Mouse (Mus musculus): Measurements from ENCODE around the gene Gpx3. TPM values are rescaled to one million over a fixed set of nuclear protein-coding genes. Genes with fewer than 3 reads are reported as not detected.
A peak's percentile ranks its signal among the peaks of the same experiment; 100 is the strongest.

Gene Gpx3
- total RNA-seq, 2 experiments from 2014 or later: 98.9 to 187 TPM

DNA sequence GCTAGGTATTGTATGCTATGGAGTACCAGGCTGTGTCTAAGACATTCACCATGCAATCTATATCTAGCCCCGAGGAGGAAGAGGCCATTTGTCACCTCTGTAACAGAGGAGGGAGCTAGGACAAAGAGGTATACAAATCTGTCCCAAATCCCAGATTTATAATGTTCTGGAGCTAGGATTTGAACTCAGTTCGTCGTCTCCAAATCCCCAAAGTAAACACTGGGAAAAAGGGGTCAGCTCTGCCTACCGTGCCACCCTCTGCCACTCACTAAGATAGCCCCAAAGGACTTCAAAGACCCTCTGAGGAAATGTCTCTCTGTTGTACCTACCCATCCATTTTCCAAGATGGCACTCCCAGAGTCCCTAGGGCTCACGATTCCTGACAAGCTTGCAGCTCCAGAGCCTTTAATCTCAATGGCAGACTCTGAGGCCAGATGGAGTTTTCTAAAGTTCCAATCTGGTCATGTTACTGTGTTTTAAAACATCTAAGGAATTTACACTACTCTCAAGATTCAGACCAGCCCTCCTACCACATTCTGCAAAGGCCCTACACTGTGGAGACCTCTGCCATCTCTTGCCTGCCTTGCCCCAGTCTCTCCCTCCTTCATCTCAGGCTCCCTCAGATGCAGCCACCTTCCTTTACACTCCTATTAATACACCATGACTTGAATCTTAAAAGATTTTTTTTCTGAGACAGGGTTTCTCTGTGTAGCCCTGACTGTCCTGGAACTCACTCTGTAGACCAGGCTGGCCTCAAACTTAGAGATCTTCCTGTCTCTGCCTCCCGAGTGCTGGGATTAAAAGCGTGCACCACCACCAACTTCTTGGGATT, 9.6 kb downstream of the Gpx3 start:
- DNase-seq (ENCODE audit: low spot score): no peak

DNA sequence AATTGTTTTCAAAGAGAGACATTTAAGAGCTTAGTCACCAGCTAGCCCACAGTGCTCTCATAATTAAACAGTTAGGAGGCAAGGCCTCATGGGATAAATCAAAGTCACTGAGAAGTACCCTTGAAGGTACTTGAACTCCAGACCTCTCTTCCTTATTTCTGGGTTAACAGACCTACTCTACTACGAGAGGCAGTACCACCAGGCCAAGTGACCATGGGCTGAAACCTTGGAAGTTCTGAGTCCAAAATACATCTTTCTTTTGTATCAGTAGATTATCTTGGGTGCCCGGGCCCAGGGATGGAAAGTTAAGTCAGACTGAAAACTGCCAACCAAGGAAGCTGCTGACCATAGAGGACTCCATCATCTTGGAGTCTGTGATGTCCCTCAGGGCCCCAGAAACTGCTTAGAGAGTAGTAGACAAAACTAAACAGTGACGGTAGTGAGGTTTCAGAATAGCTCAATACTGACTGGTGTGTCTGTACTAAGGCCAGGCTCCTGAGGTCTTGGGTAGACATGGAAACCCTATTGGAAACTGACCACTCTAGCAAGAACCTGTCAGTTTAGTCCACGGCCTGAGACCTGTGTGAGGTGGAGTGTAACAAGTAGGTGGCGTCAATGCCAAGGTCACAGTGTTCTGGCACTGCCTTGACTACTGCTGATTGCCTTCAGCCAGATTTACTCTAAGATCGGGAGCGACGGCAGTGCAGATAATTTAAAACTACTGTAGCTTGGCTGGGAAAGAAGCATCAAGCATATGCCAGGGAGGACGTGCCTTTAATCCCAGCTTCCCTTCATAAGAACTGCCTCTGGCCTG, 10.5 kb downstream of the Gpx3 start:
- no peak for DNase-seq (ENCODE audit: low spot score)

DNA sequence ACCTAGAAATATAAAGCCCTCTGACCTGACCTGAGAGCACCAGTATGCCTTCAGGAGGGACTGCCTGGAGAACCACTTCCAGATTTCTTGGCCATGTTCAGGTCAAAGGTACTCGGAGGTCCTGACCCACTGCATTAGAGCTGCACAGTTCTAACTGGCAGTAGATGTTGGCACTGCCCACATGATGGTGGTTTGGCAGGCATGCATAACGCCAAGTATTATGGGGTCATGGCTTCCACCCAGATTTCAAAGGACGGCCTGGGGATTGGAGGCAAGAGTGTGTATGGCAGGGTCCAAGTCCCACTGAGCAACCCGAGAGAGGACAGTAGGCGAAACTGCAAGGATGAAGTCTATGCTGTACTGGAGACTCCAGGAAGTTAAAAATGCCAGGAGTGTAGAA, 11.6 kb downstream of the Gpx3 start:
- DNase-seq (ENCODE audit: low spot score): no peak

DNA sequence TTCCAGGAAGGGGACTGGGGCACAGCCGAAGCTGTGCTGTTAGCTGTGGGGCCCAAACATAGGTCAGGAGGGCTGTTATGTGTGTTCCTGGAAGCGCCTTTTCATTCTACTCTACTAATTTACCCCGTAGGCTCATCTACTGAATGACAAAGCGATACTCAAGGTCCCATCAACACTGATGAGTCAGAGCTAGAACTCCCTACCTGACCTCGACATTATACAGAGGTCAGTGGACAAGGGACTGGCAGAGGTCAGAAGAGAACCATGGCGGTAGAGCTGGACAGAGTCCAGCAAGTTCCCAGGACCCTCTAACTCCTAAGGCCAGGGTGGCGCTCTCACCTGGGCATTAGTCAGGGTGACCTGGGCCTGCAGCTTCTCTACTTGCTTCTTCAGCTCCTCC, 15.2 kb downstream of the Gpx3 start:
- DNase-seq (ENCODE audit: low spot score): no peak

DNA sequence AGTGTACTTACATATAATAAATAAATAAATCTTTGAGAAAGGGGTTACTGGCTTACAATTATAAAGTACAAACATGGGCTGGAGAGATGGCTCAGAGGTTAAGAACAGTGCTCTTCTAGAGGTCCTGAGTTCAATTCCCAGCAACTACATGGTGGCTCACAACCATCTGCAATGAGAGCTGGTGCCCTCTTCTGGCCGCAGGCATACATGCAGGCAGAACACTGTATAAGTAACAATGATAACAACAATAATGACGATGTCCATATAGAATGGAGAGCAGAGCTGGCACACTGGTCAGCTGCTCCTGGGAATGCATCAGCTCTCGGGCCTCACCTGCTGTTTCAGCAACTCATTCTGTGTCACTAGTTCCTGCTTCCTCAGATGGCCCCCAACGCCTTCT, 16.0 kb downstream of the Gpx3 start:
- no peak for DNase-seq (ENCODE audit: low spot score)

DNA sequence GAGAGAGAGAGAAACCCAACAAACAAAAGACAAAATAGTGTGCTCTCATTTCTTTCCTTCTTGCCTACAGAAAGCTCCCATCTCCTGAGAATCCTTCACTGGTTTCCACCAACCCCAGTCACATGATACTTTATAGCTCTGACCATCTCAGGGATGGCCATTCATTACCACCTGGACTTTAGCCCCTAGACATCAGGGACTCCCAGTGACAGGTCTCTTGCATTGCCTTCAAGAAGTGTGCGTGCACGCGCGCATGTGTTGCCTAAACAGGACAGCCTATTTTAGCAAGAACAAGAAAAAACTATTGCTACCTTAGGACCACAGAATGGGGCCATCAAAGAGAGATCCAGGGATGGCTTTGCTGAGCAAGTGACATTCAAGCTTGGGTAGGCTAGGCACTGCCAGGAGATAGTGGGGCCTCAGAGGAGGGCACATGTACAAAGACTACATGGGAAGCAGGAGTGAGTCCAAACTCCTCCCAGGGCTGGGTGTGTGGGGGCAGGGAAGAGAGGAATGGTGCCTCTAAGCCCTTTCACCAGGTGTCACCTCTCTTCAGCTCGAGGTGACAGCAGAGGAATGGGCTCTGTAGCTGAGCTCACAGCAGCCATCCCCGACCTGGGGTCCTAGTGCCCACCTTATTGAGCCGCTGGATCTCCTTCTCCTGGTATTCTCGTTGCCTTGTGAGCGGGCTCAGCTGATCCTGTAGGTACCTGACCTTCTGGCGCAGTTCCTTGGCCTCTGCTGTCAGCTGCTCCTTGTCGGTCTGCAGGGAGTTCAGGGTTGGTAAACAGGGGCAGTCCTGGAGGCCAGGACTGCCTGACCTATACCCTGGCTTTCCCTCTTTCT, 18.1 kb downstream of the Gpx3 start:
- peak; percentile 66 for DNase-seq (ENCODE audit: low spot score)

DNA sequence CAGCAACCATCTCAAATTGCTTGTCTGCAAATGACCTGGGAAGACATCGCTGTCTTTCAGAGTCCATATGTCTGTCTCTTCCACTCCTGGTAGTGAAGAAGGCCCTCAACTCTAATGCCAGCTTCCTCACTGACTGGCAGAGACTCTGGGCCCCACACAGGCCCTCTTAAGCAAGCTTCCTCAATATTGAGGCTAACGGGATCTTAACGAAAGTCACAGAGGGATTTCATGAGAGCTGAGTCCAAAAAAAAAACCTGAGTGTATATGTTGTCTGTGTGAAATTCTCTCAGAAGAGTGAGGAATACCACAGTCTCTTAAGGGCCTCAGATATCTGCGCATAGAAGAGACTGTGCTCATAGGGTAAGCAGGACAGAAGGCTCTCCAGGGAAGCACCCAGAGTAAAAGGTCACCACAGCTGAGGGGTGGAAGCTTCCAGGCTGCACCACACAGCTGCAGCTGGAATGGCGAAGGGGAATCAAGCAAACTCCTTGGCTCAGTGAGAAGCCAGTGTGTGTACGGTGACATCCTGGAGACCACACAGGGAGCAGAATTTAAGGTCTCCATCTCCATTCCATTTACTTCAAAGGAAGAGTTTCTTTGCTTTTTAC, 18.8 kb downstream of the Gpx3 start:
- peak; percentile 48 for DNase-seq (ENCODE audit: low spot score)

DNA sequence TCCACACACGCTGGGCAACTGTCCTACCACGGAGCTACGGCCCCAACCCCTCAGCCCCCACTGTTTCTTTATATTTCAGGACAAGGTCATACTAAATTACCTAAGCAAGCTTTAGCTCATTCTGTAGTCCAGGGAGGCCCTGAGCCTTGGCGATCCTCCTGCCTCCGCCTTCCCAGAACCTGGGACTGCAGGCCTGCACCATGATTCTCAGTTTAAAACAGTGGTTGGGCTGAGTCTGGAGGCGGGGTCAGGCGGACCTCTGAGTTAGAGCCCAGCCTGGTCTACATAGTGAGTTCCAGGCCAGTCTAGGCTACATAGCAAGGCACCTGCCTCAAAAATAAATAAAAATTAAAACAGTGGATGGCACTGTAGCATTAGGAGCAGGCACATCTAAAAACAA, 19.5 kb downstream of the Gpx3 start:
- peak; percentile 61 for DNase-seq (ENCODE audit: low spot score)

DNA sequence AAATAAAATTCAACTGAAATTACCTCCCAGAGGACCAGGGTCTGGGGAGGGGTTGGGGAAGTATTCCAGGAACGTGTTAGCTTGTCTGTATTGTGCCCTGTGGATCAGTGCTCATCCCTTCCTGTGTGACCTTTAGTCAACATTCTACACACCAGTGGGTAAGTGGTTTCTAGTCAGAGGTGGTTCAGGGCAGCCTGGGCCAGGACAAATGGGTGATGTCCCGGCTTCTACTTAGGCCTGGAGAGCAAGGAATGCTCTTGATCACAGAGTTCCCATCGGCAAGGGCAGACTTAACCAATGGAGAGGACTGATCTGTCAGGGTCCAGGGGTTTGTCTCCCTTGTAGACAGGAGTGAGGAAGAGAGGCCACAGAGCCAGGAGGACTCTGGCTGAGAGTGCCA, 20.2 kb downstream of the Gpx3 start:
- no peak for DNase-seq (ENCODE audit: low spot score)

DNA sequence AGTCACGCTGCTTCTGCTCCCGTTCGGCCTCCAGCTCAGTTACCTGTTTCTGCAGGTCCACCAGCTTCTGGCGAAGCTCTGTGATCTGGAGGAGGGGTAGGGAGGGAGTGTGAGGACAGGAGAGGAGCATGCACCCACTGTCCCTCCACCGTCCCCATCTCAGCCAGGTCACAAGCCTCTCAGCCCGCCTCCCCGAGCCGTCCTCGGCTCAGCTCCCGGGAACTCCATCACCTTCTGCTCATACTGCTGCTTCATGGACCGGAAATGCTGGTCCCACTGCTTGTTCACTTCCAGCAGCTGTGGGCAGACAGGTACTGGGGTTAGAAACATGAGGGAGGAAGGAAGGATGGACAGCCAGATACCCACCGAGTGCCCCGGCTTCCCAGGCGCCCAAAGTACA, 21.9 kb downstream of the Gpx3 start:
- DNase-seq (ENCODE audit: low spot score): no peak

DNA sequence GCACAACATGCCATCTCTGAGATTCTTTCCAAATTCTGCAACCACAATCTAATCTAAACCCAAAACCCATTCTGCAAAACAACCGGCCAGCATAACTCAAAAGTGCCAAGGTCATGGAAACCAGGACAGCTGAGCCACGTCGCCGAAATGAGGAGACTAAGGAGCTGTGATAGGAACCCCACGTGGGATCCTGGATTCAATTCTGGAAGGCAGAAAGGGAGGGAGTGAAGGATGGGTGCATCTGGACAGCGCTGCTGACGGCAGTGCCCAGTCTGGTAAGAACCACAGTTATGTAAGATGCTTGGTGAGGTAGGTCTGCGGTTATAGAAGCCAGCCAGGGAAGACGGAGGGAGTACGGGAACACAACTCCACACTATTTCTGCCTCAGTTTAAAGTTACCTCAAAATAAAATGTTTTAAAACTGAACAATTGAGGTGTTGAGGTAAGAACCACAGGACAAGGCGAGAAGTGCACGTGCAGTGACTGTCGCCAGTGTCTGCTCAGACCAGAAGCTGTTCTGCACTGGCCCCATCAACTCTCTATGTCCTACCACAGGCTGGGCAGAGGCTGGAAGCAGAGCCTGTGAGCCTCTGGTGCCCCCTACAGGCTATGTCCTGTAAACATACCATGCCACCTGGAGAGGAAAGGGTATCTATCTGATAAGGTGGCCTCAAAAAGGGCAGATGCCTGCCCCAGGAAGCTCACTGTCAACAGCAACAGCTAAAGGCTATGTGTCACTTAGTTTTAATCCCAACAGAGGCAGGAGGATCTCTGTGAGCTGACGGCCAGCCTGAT, 25.3 kb downstream of the Gpx3 start:
- DNase-seq (ENCODE audit: low spot score): peak; percentile 83

DNA sequence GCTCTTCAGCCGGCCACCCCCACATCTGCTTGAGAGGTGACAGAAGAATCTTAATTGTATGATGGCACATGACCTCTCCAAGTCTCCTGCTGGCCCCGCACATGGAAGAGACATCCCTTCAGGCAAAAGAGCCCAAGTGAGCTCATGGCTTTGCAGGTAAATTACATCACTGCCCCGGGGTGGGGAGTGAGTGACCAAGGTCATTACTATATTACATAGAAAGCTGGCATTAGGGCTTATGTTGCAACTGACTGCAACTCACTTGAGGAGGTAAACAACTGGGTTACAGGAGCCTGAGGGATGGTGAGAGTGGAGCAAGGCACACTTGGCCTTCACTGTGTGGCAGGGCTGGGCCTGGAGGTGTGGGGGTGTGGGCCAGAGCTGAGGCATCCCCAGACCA, 26.0 kb downstream of the Gpx3 start:
- no peak for DNase-seq (ENCODE audit: low spot score)

DNA sequence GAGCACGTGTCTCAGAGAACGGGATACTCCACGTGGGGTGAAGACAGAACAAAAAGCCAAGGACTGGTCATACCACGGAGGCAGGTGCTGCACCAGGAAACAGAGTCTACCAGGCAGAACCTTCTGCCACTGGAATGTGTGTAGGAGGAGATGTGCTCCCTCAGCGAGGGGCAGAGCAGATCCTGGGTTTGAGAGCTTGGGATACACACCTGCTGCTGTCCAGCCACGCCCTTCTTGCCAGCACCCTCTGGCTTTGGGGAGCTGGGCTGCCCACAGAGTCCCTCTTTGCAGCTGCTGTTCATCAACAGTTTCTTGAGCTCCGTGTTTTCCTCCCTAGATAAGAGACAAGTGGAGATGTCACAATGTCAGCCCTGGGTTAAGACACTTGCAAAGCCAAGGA, 26.6 kb downstream of the Gpx3 start:
- no peak for DNase-seq (ENCODE audit: low spot score)

DNA sequence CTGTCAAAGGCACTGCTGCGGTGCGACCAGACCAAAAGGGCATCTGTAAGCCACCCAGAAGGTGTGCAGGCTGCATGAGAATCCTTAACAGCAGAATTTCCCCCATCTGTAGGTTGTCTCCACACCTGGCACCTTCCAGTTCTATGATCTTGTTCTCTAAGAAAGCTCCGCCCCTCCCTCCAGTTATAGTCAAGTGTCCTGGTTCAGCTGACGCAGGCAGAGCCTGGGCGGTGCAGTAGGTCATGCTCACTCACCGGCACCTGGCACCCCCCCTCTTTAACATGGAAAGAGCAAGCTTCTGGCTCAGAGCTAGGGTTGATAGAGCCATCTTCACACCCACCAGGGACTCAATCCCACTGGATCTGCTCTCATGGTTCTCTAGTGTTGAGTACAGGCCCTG, 27.0 kb downstream of the Gpx3 start:
- no peak for DNase-seq (ENCODE audit: low spot score)

DNA sequence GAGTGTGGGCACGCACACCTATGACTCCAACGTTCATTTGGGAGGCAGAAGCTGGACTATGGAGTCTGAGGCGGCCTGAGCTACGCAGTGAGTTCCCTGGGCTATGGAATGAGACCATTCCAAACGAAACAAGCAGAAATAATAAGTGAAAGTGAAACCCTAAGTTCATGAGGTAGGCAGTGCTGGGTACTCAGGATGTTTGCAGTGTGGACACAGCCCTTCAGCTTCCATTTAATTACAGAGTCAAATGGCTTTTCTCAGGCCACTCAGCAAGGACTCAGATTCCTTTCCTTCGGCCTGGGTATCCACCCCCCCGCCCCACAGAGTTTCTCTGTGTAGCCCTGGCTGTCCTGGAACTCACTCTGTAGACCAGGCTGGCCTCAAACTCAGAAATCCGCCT, 27.5 kb downstream of the Gpx3 start:
- no peak for DNase-seq (ENCODE audit: low spot score)

DNA sequence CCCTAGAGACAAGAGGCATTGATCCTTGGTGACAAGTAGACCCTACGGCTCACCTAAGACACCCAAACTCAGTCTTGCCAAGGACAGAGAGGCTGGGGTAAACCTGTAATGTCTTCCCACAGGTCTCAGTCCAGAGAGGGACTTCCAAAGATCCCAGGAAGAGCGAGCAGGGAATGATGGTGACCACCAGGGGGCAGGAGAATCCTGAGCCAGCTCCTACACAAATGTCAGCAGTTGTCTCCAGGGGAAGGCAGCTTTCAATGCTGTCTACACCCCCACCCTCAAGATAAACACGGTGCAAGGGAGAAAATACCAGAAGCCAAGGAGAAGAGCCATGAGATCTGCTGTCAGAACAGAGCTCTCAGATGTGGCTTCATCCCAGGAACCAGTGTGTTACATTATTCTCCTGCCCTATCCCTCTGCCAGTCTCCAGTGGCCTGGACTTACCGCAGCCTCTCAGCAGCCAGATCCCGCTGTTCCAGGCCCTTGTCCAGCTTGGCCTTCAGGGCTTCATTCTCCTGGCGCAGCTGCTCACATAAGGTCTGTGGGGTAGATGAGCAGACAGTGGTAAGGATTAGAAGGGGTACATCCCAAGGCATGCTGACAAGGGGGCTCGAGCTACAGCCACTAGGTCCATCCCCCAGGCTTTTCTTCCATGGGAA, 28.2 kb downstream of the Gpx3 start:
- DNase-seq (ENCODE audit: low spot score): peak; percentile 46

DNA sequence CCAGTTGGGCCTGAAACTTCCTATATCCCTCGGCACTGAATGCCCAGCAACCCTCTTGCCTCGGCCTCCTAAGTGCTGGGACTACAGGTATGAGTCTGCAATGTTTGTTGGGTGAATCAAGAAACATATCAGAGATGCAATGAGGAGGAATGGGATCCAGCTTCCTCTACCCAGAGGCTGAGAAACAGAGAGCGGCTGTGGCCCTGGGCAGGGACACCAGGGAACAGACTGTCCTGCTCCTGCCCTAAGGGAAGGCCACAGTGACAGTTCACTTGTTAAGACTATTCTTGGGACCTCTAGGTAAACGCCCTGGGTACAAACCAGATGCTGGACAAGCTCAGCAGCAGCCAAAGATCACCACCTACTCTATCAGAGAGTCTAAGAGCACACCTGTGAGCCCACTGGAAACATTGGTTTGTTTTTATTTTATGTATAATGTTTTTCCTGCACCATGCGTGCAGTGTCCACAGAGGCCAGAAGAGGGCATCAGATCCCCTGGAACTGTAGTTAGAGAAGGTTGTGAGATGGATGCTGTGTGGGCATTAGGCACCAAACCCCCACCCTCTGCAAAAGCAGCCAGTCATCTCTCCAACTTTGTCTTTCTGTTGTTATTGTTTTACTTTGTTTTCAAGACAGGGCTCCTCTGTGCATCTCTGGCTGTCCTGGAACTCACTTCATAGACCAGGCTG, 29.3 kb downstream of the Gpx3 start:
- peak; percentile 66 for DNase-seq (ENCODE audit: low spot score)

DNA sequence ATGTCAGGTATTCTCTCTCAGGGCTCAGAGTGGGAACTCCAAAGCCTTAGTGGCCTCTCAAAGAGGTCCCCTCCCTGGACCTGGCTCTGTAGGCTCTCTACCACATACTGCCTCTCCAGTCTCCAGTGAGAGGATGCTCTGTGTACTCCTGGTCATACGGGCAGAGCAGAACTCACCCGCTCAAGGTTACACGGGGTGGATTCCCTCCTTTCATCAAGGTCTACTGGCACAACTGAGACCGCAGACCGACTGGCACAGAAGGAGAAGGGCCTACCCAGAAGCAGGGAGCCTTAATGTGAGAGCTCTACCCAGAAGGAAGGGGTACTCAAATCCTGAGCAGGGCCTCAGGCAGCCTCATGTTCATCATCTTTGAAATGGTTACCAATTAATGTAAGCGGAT, 30.3 kb downstream of the Gpx3 start:
- no peak for DNase-seq (ENCODE audit: low spot score)

DNA sequence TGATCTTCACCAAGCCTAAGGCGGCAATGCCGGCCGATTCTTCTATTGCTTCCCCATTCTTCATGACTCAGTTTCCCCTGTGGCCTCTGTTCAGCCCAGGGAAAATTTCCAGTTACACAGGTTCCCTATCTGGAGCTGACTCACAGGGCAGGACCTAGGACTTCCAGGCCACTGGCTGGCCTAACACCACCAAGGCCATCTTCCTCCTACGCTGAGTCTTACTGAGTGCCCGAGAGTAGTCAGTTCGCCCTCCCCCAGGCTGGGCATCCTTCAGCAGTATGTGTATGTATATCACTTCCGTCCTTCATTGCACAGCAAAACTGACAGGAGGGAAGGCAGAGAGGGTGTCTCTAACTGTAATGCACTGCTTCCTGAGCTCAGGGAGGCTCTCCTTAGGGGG, 31.9 kb downstream of the Gpx3 start:
- DNase-seq (ENCODE audit: low spot score): no peak
